Mouse (Mus musculus) cerebellum, adult 11 months (tissue): Measurements from ENCODE around the gene Krtap1-4.
A peak's percentile ranks its signal among the peaks of the same experiment; 100 is the strongest.
"Not testable (repeated sequence)": the region's sequence is repeated elsewhere in the genome, so short reads cannot be mapped to it uniquely, and the experiment has no call there.

ENCODE experiments used
- DNase-seq: peaks from one replicate; pipeline ENCODE4 v3.0.0; 2022

Krtap1-4 gene

GRCm38 (mm10) chr11:99583245-99583704 lies at the start of gene Krtap1-4:
Gene Krtap1-4 (minus strand): TSS chr11:99583654.
- no peak for DNase-seq

- DNase-seq, result no peak
Measured at GRCm38 (mm10) chr11:99630890-99631289, 47.4 kb upstream of the Krtap1-4 start.

GRCm38 (mm10) chr11:99628138-99628537 lies 44.7 kb upstream of the Krtap1-4 start, which contains the start of gene Krtap4-1:
Gene Krtap4-1 (minus strand): TSS chr11:99628238.
- no peak for DNase-seq

GRCm38 (mm10) chr11:99620335-99620734 lies 36.9 kb upstream of the Krtap1-4 start, which contains the start of gene Gm11562:
Gene Gm11562 (minus strand): TSS chr11:99620435.
- DNase-seq, result no peak

- DNase-seq, result no peak
Measured at GRCm38 (mm10) chr11:99614796-99615363, 31.4 kb upstream of the Krtap1-4 start, which contains the start of gene Krtap2-4. Gene Krtap2-4 (minus strand): TSS chr11:99614846.

- not testable (repeated sequence) for DNase-seq
Measured at GRCm38 (mm10) chr11:99610089-99610488, 26.6 kb upstream of the Krtap1-4 start, which contains the start of gene Gm11937. Gene Gm11937 (minus strand): TSS chr11:99610189.

- DNase-seq, result peak; percentile 9
Measured at GRCm38 (mm10) chr11:99609126-99609525, 25.7 kb upstream of the Krtap1-4 start.

- not testable (repeated sequence) for DNase-seq
Measured at GRCm38 (mm10) chr11:99603208-99603607, 19.8 kb upstream of the Krtap1-4 start, which contains the start of gene Gm11938. Gene Gm11938 (minus strand): TSS chr11:99603308.

GRCm38 (mm10) chr11:99597742-99598141 lies 14.3 kb upstream of the Krtap1-4 start, which contains the start of gene Krtap9-3:
Gene Krtap9-3 (minus strand): TSS chr11:99598105.
- not testable (repeated sequence) for DNase-seq

GRCm38 (mm10) chr11:99590981-99591380 lies 7.5 kb upstream of the Krtap1-4 start, which contains the start of gene Krtap1-3:
Gene Krtap1-3 (minus strand): TSS chr11:99591339.
- no peak for DNase-seq

GRCm38 (mm10) chr11:99585096-99585495 lies 1.6 kb upstream of the Krtap1-4 start:
- DNase-seq, result no peak

- no peak for DNase-seq
Measured at GRCm38 (mm10) chr11:99581564-99581963, 1.9 kb downstream of the Krtap1-4 start.

- no peak for DNase-seq
Measured at GRCm38 (mm10) chr11:99581051-99581450, 2.4 kb downstream of the Krtap1-4 start.

GRCm38 (mm10) chr11:99580636-99581035 lies 2.8 kb downstream of the Krtap1-4 start, which contains the start of gene Krtap1-5:
Gene Krtap1-5 (minus strand): TSS chr11:99581016.
- no peak for DNase-seq

GRCm38 (mm10) chr11:99574106-99574505 lies 9.3 kb downstream of the Krtap1-4 start:
- DNase-seq, result peak; percentile 28

GRCm38 (mm10) chr11:99573164-99573563 lies 10.3 kb downstream of the Krtap1-4 start:
- no peak for DNase-seq

- DNase-seq, result no peak
Measured at GRCm38 (mm10) chr11:99566530-99566929, 16.9 kb downstream of the Krtap1-4 start, which contains the start of gene Krtap3-1. Gene Krtap3-1 (minus strand): TSS chr11:99566630.

- no peak for DNase-seq
Measured at GRCm38 (mm10) chr11:99562580-99562979, 20.9 kb downstream of the Krtap1-4 start.

- DNase-seq, result no peak
Measured at GRCm38 (mm10) chr11:99559366-99559765, 24.1 kb downstream of the Krtap1-4 start, which contains the start of gene Gm11939. Gene Gm11939 (minus strand): TSS chr11:99559466.

GRCm38 (mm10) chr11:99557976-99558745 lies 25.3 kb downstream of the Krtap1-4 start:
- no peak for DNase-seq

- no peak for DNase-seq
Measured at GRCm38 (mm10) chr11:99556753-99557152, 26.7 kb downstream of the Krtap1-4 start, which contains the start of gene Krtap3-2. Gene Krtap3-2 (minus strand): TSS chr11:99556853.

GRCm38 (mm10) chr11:99556195-99556594 lies 27.3 kb downstream of the Krtap1-4 start:
- no peak for DNase-seq

GRCm38 (mm10) chr11:99550765-99551164 lies 32.7 kb downstream of the Krtap1-4 start, which contains the start of gene Krtap3-3:
Gene Krtap3-3 (minus strand): TSS chr11:99550865.
- no peak for DNase-seq
